Mouse (Mus musculus) adrenal gland, postnatal 10 days (tissue): ENCODE measurements around the gene Dab2ip. TPM values are rescaled to one million over a fixed set of nuclear protein-coding genes. Genes with fewer than 3 reads are reported as not detected.

Experiments
- DNase-seq: peaks from one replicate; pipeline ENCODE4 v3.0.0; 2021; ENCODE audit warnings: mixed read lengths
- total RNA-seq, 2 experiments: library from RNA; stranded (reverse); gene quantifications; 2 replicates each; pipeline ENCODE4 v1.2.3; 2021

Dab2ip gene
- total RNA-seq, 2 experiments from 2014 or later = 55.2 to 69.6 TPM

GRCm38 (mm10) chr2:35751781-35752505 lies 193.9 kb downstream of the Dab2ip start:
- no peak for DNase-seq

GRCm38 (mm10) chr2:35756467-35756866 lies 198.4 kb downstream of the Dab2ip start:
- no peak for DNase-seq

- DNase-seq = no peak
Observed at GRCm38 (mm10) chr2:35760352-35760751, 202.3 kb downstream of the Dab2ip start.

- DNase-seq = no peak
Observed at GRCm38 (mm10) chr2:35760867-35761266, 202.8 kb downstream of the Dab2ip start.

- no peak for DNase-seq
Observed at GRCm38 (mm10) chr2:35761458-35761857, 203.4 kb downstream of the Dab2ip start.

- DNase-seq = no peak
Observed at GRCm38 (mm10) chr2:35763818-35764217, 205.8 kb downstream of the Dab2ip start.

- no peak for DNase-seq
Observed at GRCm38 (mm10) chr2:35764328-35764727, 206.3 kb downstream of the Dab2ip start.

GRCm38 (mm10) chr2:35767834-35768537 lies 209.9 kb downstream of the Dab2ip start:
- DNase-seq = no peak

- DNase-seq = no peak
Observed at GRCm38 (mm10) chr2:35768538-35769238, 210.6 kb downstream of the Dab2ip start.

- DNase-seq = no peak
Observed at GRCm38 (mm10) chr2:35769398-35769797, 211.3 kb downstream of the Dab2ip start.

- no peak for DNase-seq
Observed at GRCm38 (mm10) chr2:35770541-35770940, 212.5 kb downstream of the Dab2ip start.

GRCm38 (mm10) chr2:35775651-35776055 lies 217.6 kb downstream of the Dab2ip start:
- DNase-seq = no peak

GRCm38 (mm10) chr2:35776935-35777334 lies 218.9 kb downstream of the Dab2ip start:
- DNase-seq = no peak

- DNase-seq = no peak
Observed at GRCm38 (mm10) chr2:35779266-35779665, 221.2 kb downstream of the Dab2ip start.

Other genes with a start within 250 kb of the Dab2ip start
- 10 to 100 TPM; 69.7 to 83.4 TPM for gene Stom, start 221.3 kb upstream of the Dab2ip start, total RNA-seq
- not detected for gene 4930568D16Rik, start 190.5 kb upstream of the Dab2ip start, total RNA-seq
- not detected for gene 4930402F06Rik, start 161.1 kb upstream of the Dab2ip start, total RNA-seq
- 10 to 100 TPM; 15.1 to 16.5 TPM for gene Ggta1, start 95.0 kb upstream of the Dab2ip start, total RNA-seq